Comparison of ENCODE assay signal across 9 mouse cellular contexts in the genomic region with DNA sequence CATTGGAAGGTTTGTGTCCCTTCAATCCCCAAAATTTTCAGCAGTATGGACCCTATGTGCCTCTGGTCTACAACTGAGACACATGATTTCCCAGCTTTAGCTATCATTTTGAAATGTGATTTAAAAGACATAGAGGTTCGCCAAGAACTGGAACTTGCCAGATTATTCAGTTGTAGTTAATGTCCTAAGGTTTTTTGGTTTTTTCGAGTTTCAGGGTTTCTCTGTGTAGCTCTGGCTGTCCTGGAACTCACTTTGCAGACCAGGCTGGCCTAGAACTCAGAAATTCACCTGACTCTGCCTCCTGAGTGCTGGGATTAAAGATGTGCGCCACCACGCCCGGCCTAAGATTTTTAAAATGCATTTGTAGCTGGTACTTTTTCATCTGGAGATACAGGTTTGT. TPM values are rescaled to one million over a fixed set of nuclear protein-coding genes. Genes with fewer than 3 reads are reported as not detected.
DNase-seq lines count a peak whose midpoint lies in the region; ATAC-seq and TF ChIP-seq lines count a peak whose summit lies in the region.
"Had no signal": no experiment of that assay in that cellular context is flagged by ENCODE, and none has a peak within 500 bp of the region (broad histone marks: within the 10 kb centered on the region; RNA-seq: fewer than 3 reads in every experiment).

No protein-coding gene starts in this region.

- peak overlapping the region; percentile 63 for H3K4me3 ChIP-seq in heart, embryonic 12.5 days
- H3K4me3 ChIP-seq in E14TG2a.4 (replicated peaks; ENCODE audit: low read length): peak overlapping the region; percentile 81
- H3K4me3 ChIP-seq in forebrain, embryonic 16.5 days (replicated peaks; ENCODE audit: low read length): peak overlapping the region; percentile 42
- peak overlapping the region; percentile 52 for H3K4me3 ChIP-seq in liver, postnatal 0 days (ENCODE audit: low read depth, low read length)

- H3K27ac ChIP-seq in heart, embryonic 12.5 days (ENCODE audit: poor library complexity, severe bottlenecking): no peak overlapping the region
- no peak overlapping the region for H3K27ac ChIP-seq in forebrain, embryonic 16.5 days (ENCODE audit: low read length)
- no peak overlapping the region for H3K27ac ChIP-seq in liver, postnatal 0 days (ENCODE audit: low read depth)

- no peaks in the 10 kb centered on the region for H3K27me3 ChIP-seq in heart, embryonic 12.5 days (replicated peaks)
- no peaks in the 10 kb centered on the region for H3K27me3 ChIP-seq in E14TG2a.4 (ENCODE audit: insufficient read depth, low read length)
- no peaks in the 10 kb centered on the region for H3K27me3 ChIP-seq in forebrain, embryonic 16.5 days (replicated peaks; ENCODE audit: control insufficient read depth, insufficient read depth, low read length)
- H3K27me3 ChIP-seq in liver, postnatal 0 days (ENCODE audit: insufficient read depth, low read length): no peaks in the 10 kb centered on the region

- no peak for ATAC-seq in heart, embryonic 12.5 days (ENCODE audit: insufficient number of reproducible peaks, low FRiP score)
- no peak for ATAC-seq in forebrain, embryonic 16.5 days
- no peak for ATAC-seq in liver, postnatal 0 days

- intact Hi-C loops in heart, postnatal 10 days (cut with DNase I): no loop called here

- H3K4me2 ChIP-seq in heart, embryonic 12.5 days: peak overlapping the region; percentile 89
- H3K4me2 ChIP-seq in forebrain, embryonic 16.5 days (ENCODE audit: low read length): peak overlapping the region; percentile 74
- peak overlapping the region; percentile 74 for H3K4me2 ChIP-seq in liver, postnatal 0 days (ENCODE audit: low read depth, low read length)

- H3K4me1 ChIP-seq in heart, embryonic 12.5 days (replicated peaks): peaks cover 25% of the 10 kb centered on the region
- peaks cover 31% of the 10 kb centered on the region for H3K4me1 ChIP-seq in E14TG2a.4 (replicated peaks; ENCODE audit: low read depth, low read length)
- H3K4me1 ChIP-seq in forebrain, embryonic 16.5 days (replicated peaks; ENCODE audit: control insufficient read depth, insufficient read depth, low read length): peaks cover 33% of the 10 kb centered on the region
- peaks cover 25% of the 10 kb centered on the region for H3K4me1 ChIP-seq in liver, postnatal 0 days (ENCODE audit: insufficient read depth)

- 83% methylated on average over 5 of the region's 5 CpGs for WGBS in heart, embryonic 12.5 days
- 80% methylated on average over 5 of the region's 5 CpGs for WGBS in forebrain, embryonic 16.5 days
- 73% methylated on average over 5 of the region's 5 CpGs for WGBS in liver, postnatal 0 days (ENCODE audit: insufficient replicate concordance)

- H3K9ac ChIP-seq in heart, embryonic 12.5 days: peak overlapping the region; percentile 75
- H3K9ac ChIP-seq in forebrain, embryonic 16.5 days (replicated peaks; ENCODE audit: low read depth, low read length): peak overlapping the region; percentile 1; the same call in 1 of the 2 replicates
- H3K9ac ChIP-seq in liver, postnatal 0 days (replicated peaks): peak overlapping the region; percentile 35

- no peak for TF ChIP-seq EP300 in liver, postnatal 0 days (IDR thresholded peaks at IDR 0.05; ENCODE audit: low read depth)

- no peak for DNase-seq in heart, postnatal 10 days
- DNase-seq in liver, postnatal 0 days: no peak
- DNase-seq in urinary bladder, postnatal 25 days (ENCODE audit: low spot score): no peak
- no peak for DNase-seq in adrenal gland, adult 8-10 months
- DNase-seq in thymus, postnatal 14 days: no peak
- DNase-seq: cerebellum, adult 18-20 months had no signal

- no peak for TF ChIP-seq CTCF in E14TG2a.4 (conservative IDR thresholded peaks at IDR 0.05; ENCODE audit: low read length)
- TF ChIP-seq CTCF in liver, postnatal 0 days (IDR thresholded peaks at IDR 0.05; ENCODE audit: low read depth): no peak

- no peaks in the 10 kb centered on the region for H3K9me3 ChIP-seq in heart, embryonic 12.5 days (replicated peaks)
- no peaks in the 10 kb centered on the region for H3K9me3 ChIP-seq in E14TG2a.4 (ENCODE audit: low read length)
- no peaks in the 10 kb centered on the region for H3K9me3 ChIP-seq in forebrain, embryonic 16.5 days (ENCODE audit: control insufficient read depth, low read length)
- H3K9me3 ChIP-seq in liver, postnatal 0 days (ENCODE audit: low read length): no peaks in the 10 kb centered on the region

- H3K36me3 ChIP-seq in heart, embryonic 12.5 days: peaks cover 23% of the 10 kb centered on the region
- peaks cover 32% of the 10 kb centered on the region for H3K36me3 ChIP-seq in E14TG2a.4 (ENCODE audit: insufficient read depth, low read length)
- H3K36me3 ChIP-seq in forebrain, embryonic 16.5 days (ENCODE audit: control insufficient read depth, insufficient read depth): peaks cover 2% of the 10 kb centered on the region; the same call in 1 of the 2 replicates
- H3K36me3 ChIP-seq in liver, postnatal 0 days (replicated peaks; ENCODE audit: insufficient read depth, low read length): peaks cover 24% of the 10 kb centered on the region

RNA-seq across cellular contexts. Expression of a gene that starts 2.7 kb away (rescaled TPM):
- polyA plus RNA-seq in heart, embryonic 12.5 days (2016; fragmentation: Nextera tagmentation; extraction: Ambion mirVana): 2,594 and 2,627 TPM in 2 replicates
- 100 to 1,000 TPM; 678 to 750 TPM for total RNA-seq in heart, postnatal 10 days (2021)
- 4,671 and 4,745 TPM in 2 replicates for polyA plus RNA-seq in forebrain, embryonic 16.5 days (2015; fragmentation: Nextera tagmentation; extraction: Ambion mirVana)
- polyA plus RNA-seq in liver, postnatal 0 days (2015; fragmentation: Nextera tagmentation; extraction: Ambion mirVana): 1,161 and 1,214 TPM in 2 replicates
- 1,000 to 10,000 TPM; 1,433 to 1,769 (median 1,540) TPM for total RNA-seq in adrenal gland, adult 8-10 months (2022)

RNA-seq across cellular contexts. Expression of a gene that starts 14.6 kb away (rescaled TPM):
- 19.7 and 22.1 TPM in 2 replicates for polyA plus RNA-seq in heart, embryonic 12.5 days (2016; fragmentation: Nextera tagmentation; extraction: Ambion mirVana)
- total RNA-seq in heart, postnatal 10 days (2021): 10 to 100 TPM; 19.3 to 19.8 TPM
- polyA plus RNA-seq in forebrain, embryonic 16.5 days (2015; fragmentation: Nextera tagmentation; extraction: Ambion mirVana): 79.5 and 86.3 TPM in 2 replicates
- polyA plus RNA-seq in liver, postnatal 0 days (2015; fragmentation: Nextera tagmentation; extraction: Ambion mirVana): 9.8 and 14.0 TPM in 2 replicates
- total RNA-seq in adrenal gland, adult 8-10 months (2022): 10 to 100 TPM; 31.1 to 42.2 (median 39.0) TPM

RNA-seq across cellular contexts. Expression of a gene that starts 20.7 kb away (rescaled TPM):
- polyA plus RNA-seq in heart, embryonic 12.5 days (2016; fragmentation: Nextera tagmentation; extraction: Ambion mirVana): 4.3 and 4.6 TPM in 2 replicates
- total RNA-seq in heart, postnatal 10 days (2021): 1 to 10 TPM; 4.3 to 4.5 TPM
- 19.1 and 27.2 TPM in 2 replicates for polyA plus RNA-seq in forebrain, embryonic 16.5 days (2015; fragmentation: Nextera tagmentation; extraction: Ambion mirVana)
- 4.7 and 5.4 TPM in 2 replicates for polyA plus RNA-seq in liver, postnatal 0 days (2015; fragmentation: Nextera tagmentation; extraction: Ambion mirVana)
- total RNA-seq in adrenal gland, adult 8-10 months (2022): 1 to 10 TPM; 3.6 to 7.2 (median 4.9) TPM

Comparison
In these comparisons a context has a peak if more than half of its experiments do, and no peak if none do; other contexts are left out.
1. H3K9ac ChIP-seq: peak in every context shown above with its lines; median percentile 75 in heart, embryonic 12.5 days; 35 in liver, postnatal 0 days; 1 in forebrain, embryonic 16.5 days.